Mouse (Mus musculus) MEL (cell line): ENCODE measurements at regions not wholly inside any gene's neighbourhood (a gene's known extent, or its start where the extent isn't known, plus 50 kb on each side); places are given as distances from the start of the nearest gene placed in this dataset.

Source experiments
- CTCF ChIP-seq, 3 experiments: IDR thresholded peaks in 2 of 3; conservative IDR thresholded peaks in 1 of 3; 2 replicates each; pipeline ENCODE4 v1.5.1; 2011 to 2012; ENCODE audit warnings: low read length in 3 of 3, low read depth in 2 of 3, mild to moderate bottlenecking in 2 of 3, improper control_type of control experiment in 1 of 3, inconsistent platforms in 1 of 3, mixed read lengths in 1 of 3, moderate library complexity in 1 of 3; ENCODE audit not compliant: control insufficient read depth in 1 of 3, insufficient read depth in 1 of 3, poor library complexity in 1 of 3, severe bottlenecking in 1 of 3
- ETS1 ChIP-seq: IDR thresholded peaks from 2 replicates; pipeline ENCODE4 v1.6.1; 2012; ENCODE audit warnings: low read depth, mild to moderate bottlenecking, inconsistent platforms, low read length, improper control_type of control experiment, moderate library complexity
- MAFK ChIP-seq: IDR thresholded peaks from 2 replicates; pipeline ENCODE4 v1.6.1; 2011; ENCODE audit warnings: low read depth, mild to moderate bottlenecking, low read length, improper control_type of control experiment, borderline replicate concordance
- MAX ChIP-seq: IDR thresholded peaks from 2 replicates; pipeline ENCODE4 v1.6.1; 2011; ENCODE audit warnings: low read length, improper control_type of control experiment
- MEF2A ChIP-seq: IDR thresholded peaks from 2 replicates; pipeline ENCODE4 v1.6.1; 2014; ENCODE audit warnings: low read depth, mild to moderate bottlenecking, inconsistent platforms, low read length, improper control_type of control experiment; ENCODE audit not compliant: poor library complexity, insufficient replicate concordance, severe bottlenecking; ENCODE audit errors: extremely low read depth
- MXI1 ChIP-seq: IDR thresholded peaks from 2 replicates; pipeline ENCODE4 v1.6.1; 2011; ENCODE audit warnings: mild to moderate bottlenecking, low read depth, low read length, improper control_type of control experiment
- POLR2A ChIP-seq, 2 experiments: IDR thresholded peaks; 2 replicates each; pipeline ENCODE4 v1.6.1; 2011 to 2012; ENCODE audit warnings: low read length in 2 of 2, mild to moderate bottlenecking in 2 of 2, control low read depth in 1 of 2, improper control_type of control experiment in 1 of 2, low read depth in 1 of 2, moderate library complexity in 1 of 2; ENCODE audit not compliant: control insufficient read depth in 1 of 2, insufficient read depth in 1 of 2, poor library complexity in 1 of 2
- RAD21 ChIP-seq: IDR thresholded peaks from 2 replicates; pipeline ENCODE4 v1.6.1; 2011; ENCODE audit warnings: mild to moderate bottlenecking, low read depth, low read length, improper control_type of control experiment
- UBTF ChIP-seq: IDR thresholded peaks from 2 replicates; pipeline ENCODE4 v1.6.1; 2012; ENCODE audit warnings: low read depth, mild to moderate bottlenecking, inconsistent platforms, low read length, improper control_type of control experiment, moderate library complexity, borderline replicate concordance; ENCODE audit not compliant: insufficient read depth

- TF ChIP-seq MAX (no peak), CTCF (IDR thresholded peaks at IDR 0.05 in 2 of 3, conservative IDR thresholded peaks at IDR 0.05 in 1 of 3; ENCODE audit: control insufficient read depth in 1 of 3, insufficient read depth in 1 of 3, low read depth in 2 of 3, low read length in 3 of 3, poor library complexity in 1 of 3, severe bottlenecking in 1 of 3) (no peak), ETS1 (no peak), MXI1 (no peak), RAD21 (no peak), POLR2A (IDR thresholded peaks at IDR 0.05; ENCODE audit: control insufficient read depth in 1 of 2, insufficient read depth in 1 of 2, low read depth in 1 of 2, low read length in 2 of 2, poor library complexity in 1 of 2) (no peak), MEF2A (no peak), UBTF (no peak), MAFK (no peak)
These were observed 1279.8 kb downstream of the Slc22a22 start for GRCm38 (mm10) chr15:56197425-56198201.
